Mouse (Mus musculus): Measurements from ENCODE around the gene Cbl. TPM values are rescaled to one million over a fixed set of nuclear protein-coding genes. Genes with fewer than 3 reads are reported as not detected.

Gene Cbl
- polyA plus RNA-seq, 1 experiment from 2014 or later, result 15.5 TPM

DNA sequence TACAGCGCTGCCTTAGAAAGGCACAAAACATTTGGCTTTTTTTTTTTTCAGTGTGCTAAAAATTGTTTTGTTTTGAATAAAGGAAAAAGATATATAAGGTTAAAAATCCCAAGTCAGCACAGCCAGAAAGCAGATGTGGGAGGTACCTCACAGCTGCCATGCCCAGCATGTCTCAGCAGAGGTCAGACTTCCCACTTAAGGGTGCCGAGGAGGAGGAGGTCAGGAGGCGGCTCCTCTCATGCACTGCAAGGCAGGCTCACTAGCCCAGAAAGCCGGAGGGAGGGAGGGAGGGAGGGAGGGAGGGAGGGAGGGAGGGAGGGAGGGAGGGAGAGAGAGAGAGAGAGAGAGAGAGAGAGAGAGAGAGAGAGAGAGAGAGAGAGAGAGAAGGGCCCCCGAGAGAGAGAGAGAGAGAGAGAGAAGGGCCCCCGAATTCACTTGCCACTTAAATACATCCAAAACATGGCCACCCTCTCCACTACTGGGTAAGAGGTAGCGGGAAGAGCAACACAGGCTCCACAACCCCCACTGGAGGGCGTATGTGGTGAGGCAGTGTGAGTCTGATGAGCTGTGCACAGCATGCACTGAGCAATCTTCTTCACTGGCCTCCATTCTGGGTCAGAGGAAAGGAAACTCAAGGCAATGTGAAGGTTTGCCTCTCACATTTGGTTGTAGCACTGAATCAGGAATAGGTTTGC, 89.7 kb downstream of the Cbl start:
- peaks cover 5% of the 10 kb centered on the region for H3K36me3 ChIP-seq (ENCODE audit: control insufficient read depth, insufficient read depth, low read length)
- H3K27ac ChIP-seq (ENCODE audit: low read length), result no peak overlapping the region
- no peaks in the 10 kb centered on the region for H3K9me3 ChIP-seq (ENCODE audit: control insufficient read depth, low read length)
- H3K9ac ChIP-seq (ENCODE audit: low read length), result no peak overlapping the region
- no peak overlapping the region for H3K4me3 ChIP-seq (ENCODE audit: low read length)
- H3K4me2 ChIP-seq (ENCODE audit: low read depth, low read length), result no peak overlapping the region
- ATAC-seq (ENCODE audit: low read depth), result peak; percentile 72; the same call in 1 of the 2 replicates
- 28% methylated on average over 7 of the region's 8 CpGs for WGBS
- 0 out of 2 replicates have a peak, but pooled peaks cover 3% of the 10 kb centered on the region for H3K4me1 ChIP-seq (replicated peaks; ENCODE audit: control insufficient read depth, insufficient read depth, low read length)
- no peaks in the 10 kb centered on the region for H3K27me3 ChIP-seq (ENCODE audit: control insufficient read depth, insufficient read depth, low read depth, low read length)

GRCm38 (mm10) chr9:44143421-44143820, 90.4 kb downstream of the Cbl start:
- peak overlapping the region; percentile 37; the same call in 1 of the 2 replicates for H3K27ac ChIP-seq (ENCODE audit: low read length)
- H3K4me2 ChIP-seq (ENCODE audit: low read depth, low read length), result no peak overlapping the region
- H3K4me3 ChIP-seq (ENCODE audit: low read length), result no peak overlapping the region
- 77% methylated on average over 5 of the region's 5 CpGs for WGBS
- no peaks in the 10 kb centered on the region for H3K27me3 ChIP-seq (ENCODE audit: control insufficient read depth, insufficient read depth, low read depth, low read length)
- H3K36me3 ChIP-seq (ENCODE audit: control insufficient read depth, insufficient read depth, low read length), result peaks cover 5% of the 10 kb centered on the region
- H3K9ac ChIP-seq (ENCODE audit: low read length), result no peak overlapping the region
- 0 out of 2 replicates have a peak, but pooled peaks cover 3% of the 10 kb centered on the region for H3K4me1 ChIP-seq (replicated peaks; ENCODE audit: control insufficient read depth, insufficient read depth, low read length)
- ATAC-seq (ENCODE audit: low read depth), result no peak
- H3K9me3 ChIP-seq (ENCODE audit: control insufficient read depth, low read length), result no peaks in the 10 kb centered on the region

DNA sequence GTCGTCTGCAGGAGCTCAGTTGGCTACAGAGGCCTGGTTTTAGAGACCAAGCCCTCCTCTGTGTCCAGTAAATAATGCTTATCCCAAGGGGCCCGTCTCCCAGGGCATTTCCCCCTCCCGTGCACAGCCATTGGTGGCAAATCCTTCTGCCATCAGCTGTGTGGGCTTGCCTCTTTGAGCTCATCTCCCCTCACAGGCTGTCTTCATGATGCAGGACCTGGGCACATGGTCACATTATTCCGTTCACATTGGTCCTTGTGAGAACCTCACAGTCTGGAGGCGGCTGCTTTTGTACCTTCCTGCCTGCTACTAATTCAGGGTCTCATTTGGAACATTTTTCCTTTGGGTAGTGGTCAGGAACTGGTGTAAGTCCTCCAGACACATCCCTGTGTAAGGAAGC, 91.9 kb downstream of the Cbl start:
- Histone ChIP-seq H3K9me3 (ENCODE audit: control insufficient read depth, low read length) (no peaks in the 10 kb centered on the region), H3K27ac (ENCODE audit: low read length) (no peak overlapping the region), H3K4me1 (replicated peaks; ENCODE audit: control insufficient read depth, insufficient read depth, low read length) (0 out of 2 replicates have a peak, but pooled peaks cover 3% of the 10 kb centered on the region), H3K4me2 (ENCODE audit: low read depth, low read length) (no peak overlapping the region), H3K36me3 (ENCODE audit: control insufficient read depth, insufficient read depth, low read length) (peaks cover 5% of the 10 kb centered on the region), H3K27me3 (ENCODE audit: control insufficient read depth, insufficient read depth, low read depth, low read length) (no peaks in the 10 kb centered on the region), H3K9ac (ENCODE audit: low read length) (no peak overlapping the region), H3K4me3 (ENCODE audit: low read length) (no peak overlapping the region)
- WGBS, result 54% methylated on average over 5 of the region's 5 CpGs
- no peak for ATAC-seq (ENCODE audit: low read depth)

DNA sequence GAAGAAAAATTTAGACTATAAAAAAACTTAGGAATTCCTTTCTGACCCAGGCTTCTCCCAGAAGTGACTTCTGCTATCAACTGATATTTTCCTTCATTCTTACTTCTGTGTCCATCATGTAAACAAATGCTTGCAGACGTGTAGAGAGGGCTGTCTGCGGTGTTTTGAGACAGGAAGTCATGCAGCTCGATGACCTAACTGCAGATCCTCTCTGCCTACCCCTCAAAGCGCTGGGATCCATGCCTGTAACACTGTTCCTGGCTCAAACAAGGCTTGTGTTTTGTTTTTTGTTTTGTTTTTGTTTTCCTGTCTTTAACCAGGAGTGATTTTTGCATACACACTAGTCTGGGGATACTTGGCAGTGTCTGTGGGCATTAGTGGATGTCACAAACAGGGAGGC, 96.0 kb downstream of the Cbl start:
- H3K36me3 ChIP-seq (ENCODE audit: control insufficient read depth, insufficient read depth, low read length), result peaks cover 5% of the 10 kb centered on the region
- WGBS, result 31% methylated on average over 4 of the region's 4 CpGs
- no peak for ATAC-seq (ENCODE audit: low read depth)
- H3K9me3 ChIP-seq (ENCODE audit: control insufficient read depth, low read length), result no peaks in the 10 kb centered on the region
- H3K27me3 ChIP-seq (ENCODE audit: control insufficient read depth, insufficient read depth, low read depth, low read length), result peaks cover 7% of the 10 kb centered on the region
- no peak overlapping the region for H3K27ac ChIP-seq (ENCODE audit: low read length)
- no peak overlapping the region for H3K9ac ChIP-seq (ENCODE audit: low read length)
- H3K4me3 ChIP-seq (ENCODE audit: low read length), result no peak overlapping the region
- no peak overlapping the region for H3K4me2 ChIP-seq (ENCODE audit: low read depth, low read length)
- peaks cover 30% of the 10 kb centered on the region for H3K4me1 ChIP-seq (replicated peaks; ENCODE audit: control insufficient read depth, insufficient read depth, low read length)

DNA sequence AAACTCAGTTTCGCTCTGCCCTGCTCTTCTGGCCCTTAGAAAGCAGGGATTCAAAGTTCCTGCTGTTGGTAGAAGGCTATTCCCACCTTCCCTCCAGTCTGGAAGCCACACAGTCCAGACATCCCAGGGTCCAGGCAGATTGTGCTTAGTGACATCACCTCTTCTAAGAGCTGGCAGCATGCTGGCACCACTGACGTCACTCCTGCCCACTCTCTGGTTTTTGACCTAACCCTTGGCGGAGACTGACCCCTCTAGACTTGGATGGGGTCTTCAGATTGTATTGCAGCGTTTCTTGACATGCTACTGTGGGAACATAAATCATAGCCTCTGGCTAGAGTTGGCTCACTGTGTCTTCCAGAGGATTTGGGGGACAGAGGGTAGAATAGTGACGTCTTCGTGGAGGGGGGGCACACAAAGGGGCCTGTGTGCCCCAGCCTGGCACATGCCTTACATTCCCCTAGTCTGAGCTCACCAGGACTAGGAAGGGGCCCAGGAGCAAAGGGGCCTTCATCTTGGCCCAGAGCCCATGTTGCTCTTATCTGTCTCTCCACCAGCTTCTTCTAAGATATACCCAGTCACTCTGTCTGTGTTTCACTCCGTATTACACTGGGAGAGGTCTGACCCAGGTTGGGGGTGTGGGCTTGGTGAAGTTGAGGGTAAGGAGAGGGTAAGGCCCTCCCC, 98.0 kb downstream of the Cbl start:
- peak overlapping the region; percentile 72 for H3K9ac ChIP-seq (ENCODE audit: low read length)

DNA sequence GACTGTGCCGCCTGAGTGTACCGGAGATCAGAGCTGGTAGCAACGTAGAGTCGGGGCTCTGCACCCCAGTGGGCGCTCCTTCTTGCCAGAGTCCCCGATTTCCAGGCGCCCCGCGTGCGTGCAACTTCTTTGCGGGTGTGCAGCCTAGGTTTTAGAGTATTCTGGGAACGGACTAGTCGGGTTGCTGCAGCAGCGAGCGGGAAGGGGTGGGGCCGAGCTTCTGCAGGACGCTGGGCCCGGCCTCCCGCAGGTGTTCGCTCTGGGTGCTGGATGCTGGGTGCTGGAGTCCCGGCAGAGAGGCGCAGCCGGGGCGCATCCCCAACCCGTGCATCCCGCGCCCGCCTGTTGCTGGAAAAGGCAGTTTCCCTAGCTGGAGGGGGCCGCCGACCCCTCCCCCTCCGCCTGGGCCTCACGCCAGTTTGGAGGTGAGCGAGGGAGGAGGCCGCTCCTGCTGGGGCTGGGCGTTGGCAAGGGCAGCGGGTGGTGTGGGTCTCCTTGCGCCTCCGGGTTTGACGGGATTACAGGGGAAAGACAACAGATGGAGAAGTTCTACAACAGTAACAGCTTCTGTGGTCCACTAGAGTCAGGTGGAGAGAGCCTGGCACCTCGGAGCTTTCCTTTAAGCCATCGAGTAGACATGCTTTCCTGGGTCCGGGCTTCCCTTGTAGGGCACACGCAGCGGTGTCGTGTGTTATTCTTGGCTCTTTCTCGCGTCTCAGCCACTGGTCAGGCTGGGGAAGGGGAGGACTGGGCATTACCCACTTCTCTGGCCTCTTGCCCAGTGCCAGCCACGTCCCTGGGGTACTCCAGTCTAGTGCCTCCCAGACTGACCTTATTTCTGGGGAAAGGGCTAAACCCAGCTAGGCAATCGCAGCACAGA, 98.8 kb downstream of the Cbl start:
- Histone ChIP-seq H3K9ac (ENCODE audit: low read length) (peak overlapping the region; percentile 72), H3K27me3 (ENCODE audit: control insufficient read depth, insufficient read depth, low read depth, low read length) (peaks cover 7% of the 10 kb centered on the region), H3K4me1 (replicated peaks; ENCODE audit: control insufficient read depth, insufficient read depth, low read length) (peaks cover 41% of the 10 kb centered on the region), H3K27ac (ENCODE audit: low read length) (peak overlapping the region; percentile 93), H3K4me3 (ENCODE audit: low read length) (peak overlapping the region; percentile 68), H3K9me3 (ENCODE audit: control insufficient read depth, low read length) (no peaks in the 10 kb centered on the region), H3K4me2 (ENCODE audit: low read depth, low read length) (peak overlapping the region; percentile 76), H3K36me3 (ENCODE audit: control insufficient read depth, insufficient read depth, low read length) (no peaks in the 10 kb centered on the region)
- under 1% methylated on average over 44 of the region's 49 CpGs for WGBS
- ATAC-seq (ENCODE audit: low read depth), result peak; percentile 6; the same call in 1 of the 2 replicates

More for the DNA sequence above, 98.0 kb downstream of the Cbl start:
- Histone ChIP-seq H3K27ac (ENCODE audit: low read length) (peak overlapping the region; percentile 93), H3K4me2 (ENCODE audit: low read depth, low read length) (peak overlapping the region; percentile 76), H3K9me3 (ENCODE audit: control insufficient read depth, low read length) (no peaks in the 10 kb centered on the region), H3K27me3 (ENCODE audit: control insufficient read depth, insufficient read depth, low read depth, low read length) (peaks cover 7% of the 10 kb centered on the region), H3K36me3 (ENCODE audit: control insufficient read depth, insufficient read depth, low read length) (no peaks in the 10 kb centered on the region), H3K4me1 (replicated peaks; ENCODE audit: control insufficient read depth, insufficient read depth, low read length) (peaks cover 33% of the 10 kb centered on the region), H3K4me3 (ENCODE audit: low read length) (peak overlapping the region; percentile 68)
- 17% methylated on average over 7 of the region's 7 CpGs for WGBS
- 0 out of 2 replicates have a peak, but pooled peaks have one; percentile 10 for ATAC-seq (ENCODE audit: low read depth)

- Histone ChIP-seq H3K27me3 (ENCODE audit: control insufficient read depth, insufficient read depth, low read depth, low read length) (peaks cover 7% of the 10 kb centered on the region), H3K4me2 (ENCODE audit: low read depth, low read length) (peak within 1 kb of the TSS; percentile 76), H3K4me1 (replicated peaks; ENCODE audit: control insufficient read depth, insufficient read depth, low read length) (peaks cover 45% of the 10 kb centered on the region), H3K4me3 (ENCODE audit: low read length) (peak within 1 kb of the TSS; percentile 68), H3K36me3 (ENCODE audit: control insufficient read depth, insufficient read depth, low read length) (no peaks in the 10 kb centered on the region), H3K9me3 (ENCODE audit: control insufficient read depth, low read length) (no peaks in the 10 kb centered on the region), H3K27ac (ENCODE audit: low read length) (peak within 1 kb of the TSS; percentile 93), H3K9ac (ENCODE audit: low read length) (peak within 1 kb of the TSS; percentile 72)
- peak; percentile 27 for ATAC-seq (ENCODE audit: low read depth)
- WGBS, result under 1% methylated on average over 44 of the region's 55 CpGs
Observed at GRCm38 (mm10) chr9:44134101-44134850, 99.6 kb downstream of the Cbl start, which contains the start of gene Mcam. Gene Mcam, plus strand, starts transcription at chr9:44134469.

- Histone ChIP-seq H3K4me1 (replicated peaks; ENCODE audit: control insufficient read depth, insufficient read depth, low read length) (peaks cover 52% of the 10 kb centered on the region), H3K27ac (ENCODE audit: low read length) (peak overlapping the region; percentile 93), H3K27me3 (ENCODE audit: control insufficient read depth, insufficient read depth, low read depth, low read length) (peaks cover 7% of the 10 kb centered on the region), H3K36me3 (ENCODE audit: control insufficient read depth, insufficient read depth, low read length) (no peaks in the 10 kb centered on the region), H3K4me2 (ENCODE audit: low read depth, low read length) (peak overlapping the region; percentile 76), H3K9me3 (ENCODE audit: control insufficient read depth, low read length) (no peaks in the 10 kb centered on the region), H3K9ac (ENCODE audit: low read length) (peak overlapping the region; percentile 72), H3K4me3 (ENCODE audit: low read length) (peak overlapping the region; percentile 68)
- no peak for ATAC-seq (ENCODE audit: low read depth)
- 10% methylated on average over 2 of the region's 2 CpGs for WGBS
Observed at GRCm38 (mm10) chr9:44133287-44133686, 100.6 kb downstream of the Cbl start.

All from lung, embryonic 16.5 days (tissue).